Mouse (Mus musculus): Measurements from ENCODE around the gene Chst3. TPM values are rescaled to one million over a fixed set of nuclear protein-coding genes. Genes with fewer than 3 reads are reported as not detected.
"Not testable (repeated sequence)": the region's sequence is repeated elsewhere in the genome, so short reads cannot be mapped to it uniquely, and the experiment has no call there.

Gene Chst3
- total RNA-seq, 2 experiments from 2014 or later, result 1.0 to 1.1 TPM

- intact Hi-C loops (cut with DNase I), result no loop called here
- peak in 1 of 2 experiments; percentile 23 for DNase-seq
These were observed 13.3 kb downstream of the Chst3 start for GRCm38 (mm10) chr10:60205601-60206241.

- no peak for DNase-seq
- intact Hi-C loops (cut with DNase I), result no loop called here
These were observed 16.3 kb downstream of the Chst3 start for GRCm38 (mm10) chr10:60202785-60203184.

- DNase-seq, result no peak
These were observed 18.1 kb downstream of the Chst3 start for GRCm38 (mm10) chr10:60200996-60201395.

DNA sequence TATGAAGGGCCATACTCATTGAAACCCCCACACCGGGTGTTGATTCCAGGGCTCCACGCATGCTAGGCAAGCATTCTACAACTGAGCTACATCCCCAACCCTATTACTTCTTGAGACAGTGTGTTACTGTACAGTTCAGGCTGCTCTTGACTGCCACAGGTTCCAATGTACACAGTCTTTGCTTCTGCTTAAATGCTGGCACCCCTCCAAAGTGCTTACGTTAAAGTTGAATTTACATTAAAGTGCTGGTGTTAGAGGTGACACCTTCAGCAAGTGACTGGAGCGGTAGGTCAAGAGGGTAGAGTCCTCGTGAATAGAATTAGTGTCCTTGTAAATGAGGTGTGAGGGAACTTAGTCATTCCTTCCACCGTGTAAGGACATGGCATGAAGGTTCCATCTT lies 19.7 kb downstream of the Chst3 start:
- no peak for DNase-seq
- intact Hi-C loops (cut with DNase I), result no loop called here

More at GRCm38 (mm10) chr10:60200996-60201395, 18.1 kb downstream of the Chst3 start:
- intact Hi-C loops (cut with DNase I), result no loop called here

GRCm38 (mm10) chr10:60197406-60197821 lies 21.6 kb downstream of the Chst3 start:
- intact Hi-C loops (cut with DNase I), result no loop called here
- DNase-seq, result peak in 1 of 2 experiments; percentile 32

GRCm38 (mm10) chr10:60196971-60197370 lies 22.1 kb downstream of the Chst3 start:
- intact Hi-C loops (cut with DNase I), result no loop called here
- DNase-seq, result no peak

DNA sequence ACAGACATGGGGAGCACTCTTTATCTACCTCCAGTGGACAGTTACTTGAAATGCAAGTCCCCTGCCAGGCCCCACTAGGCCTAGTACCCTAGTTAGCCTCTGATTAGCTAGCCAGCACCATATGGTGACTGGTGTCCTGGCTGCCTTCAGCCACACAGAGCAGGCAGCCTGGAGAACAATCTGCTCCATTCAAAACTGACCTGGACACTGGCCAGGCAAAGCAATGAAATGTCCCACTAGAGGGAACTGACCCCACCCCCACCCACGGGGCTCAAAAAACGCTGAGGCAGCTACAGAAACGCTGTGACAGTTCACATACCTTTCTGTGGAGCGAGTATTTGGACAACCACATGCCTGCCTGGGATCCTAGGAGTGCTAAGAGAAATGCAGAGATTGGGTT lies 24.0 kb downstream of the Chst3 start:
- intact Hi-C loops (cut with DNase I), result no loop called here
- no peak for DNase-seq

DNA sequence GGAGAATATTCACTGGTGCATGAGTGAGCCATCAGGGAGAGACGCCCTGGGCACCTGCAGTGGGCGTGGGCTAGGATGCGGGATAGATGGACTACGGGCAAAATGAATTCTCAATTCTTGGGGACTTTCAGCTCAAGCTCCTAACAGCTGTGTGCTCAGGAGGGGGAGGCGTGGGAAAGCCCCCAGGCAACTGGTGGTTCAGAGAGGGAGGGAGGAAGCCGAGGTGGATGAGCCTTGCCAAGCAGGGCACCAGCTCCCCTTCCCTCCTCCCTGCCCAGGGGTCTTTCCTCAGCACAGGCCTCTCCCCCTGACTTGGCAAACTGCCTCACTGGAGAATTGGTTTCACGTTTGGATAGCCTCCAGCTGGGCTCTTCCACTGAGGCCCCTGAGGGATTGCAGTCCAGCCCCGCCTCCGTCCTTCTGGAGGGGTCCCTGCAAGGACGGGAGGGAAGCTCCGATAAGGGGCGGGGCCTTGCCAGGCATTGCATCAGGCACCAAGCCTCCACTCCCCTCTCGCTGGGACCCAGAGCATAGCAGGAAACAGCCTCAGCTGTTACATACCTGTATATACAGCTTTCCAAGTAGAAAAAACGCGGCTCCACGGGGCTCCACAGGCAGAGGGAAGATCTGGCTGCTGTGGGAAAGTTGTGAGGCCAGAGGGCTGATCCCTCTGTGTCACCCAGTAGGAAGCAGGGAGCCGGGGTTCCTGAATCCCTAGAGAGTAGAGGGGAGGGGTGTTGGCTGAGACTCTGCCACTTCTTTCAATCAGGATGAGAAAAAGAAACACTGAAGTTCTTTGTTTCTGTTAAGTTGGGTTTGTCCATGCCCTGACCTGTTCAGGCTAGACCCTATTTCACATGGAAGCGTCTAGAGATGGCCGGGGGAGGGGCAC lies 25.3 kb downstream of the Chst3 start:
- intact Hi-C loops (cut with DNase I), result loop anchor here (2.0 kb wide), 1 partner anchor 23 kb away; no protein-coding TSS in a partner anchor
- peak in 1 of 2 experiments; percentile 20 for DNase-seq

GRCm38 (mm10) chr10:60191796-60192195 lies 27.3 kb downstream of the Chst3 start:
- intact Hi-C loops (cut with DNase I), result loop anchor here (1.0 to 2.0 kb wide), 4 partner anchors 25 to 53 kb away; no protein-coding TSS in a partner anchor
- DNase-seq, result peak; percentile 80 to 81

GRCm38 (mm10) chr10:60189534-60190186 lies 29.4 kb downstream of the Chst3 start:
- no peak for DNase-seq
- intact Hi-C loops (cut with DNase I), result no loop called here

DNA sequence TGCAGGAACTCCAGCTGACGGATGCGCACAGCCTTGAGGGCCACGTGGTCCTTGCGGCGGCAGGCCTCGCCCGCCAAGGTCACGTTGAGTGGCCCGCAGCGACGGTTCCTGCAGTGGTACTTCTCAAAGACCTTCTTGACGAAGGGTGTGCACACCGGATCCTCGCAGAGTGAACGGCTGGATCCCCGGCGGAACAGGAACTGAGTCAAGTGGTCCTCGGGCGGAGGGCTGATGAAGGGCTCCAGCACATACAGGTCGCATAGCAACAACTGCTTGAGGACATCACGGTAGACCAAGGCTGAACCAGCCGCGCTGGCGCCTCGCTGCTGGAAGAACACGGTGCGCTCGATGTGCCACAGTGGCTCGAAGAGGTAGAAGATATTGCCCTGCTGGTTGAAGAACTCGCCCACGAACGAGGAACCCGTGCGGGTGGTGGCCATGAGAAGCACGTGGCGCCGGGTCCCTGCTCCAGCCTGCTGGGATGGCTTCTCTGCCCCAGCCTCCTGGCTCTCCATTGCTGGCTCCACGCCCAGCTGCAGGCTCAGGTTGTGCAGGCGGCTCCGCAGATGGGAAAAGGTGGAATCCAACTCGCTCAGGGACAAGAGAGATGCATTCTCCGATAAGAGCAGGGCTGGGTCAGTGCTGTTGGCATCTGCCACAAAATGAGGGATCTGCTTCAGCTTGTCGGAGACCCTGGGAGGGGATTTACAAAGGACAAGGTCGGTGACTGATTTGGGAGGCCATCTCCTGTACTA lies 32.7 kb downstream of the Chst3 start:
- peak; percentile 26 to 30 for DNase-seq
- intact Hi-C loops (cut with DNase I), result no loop called here

DNA sequence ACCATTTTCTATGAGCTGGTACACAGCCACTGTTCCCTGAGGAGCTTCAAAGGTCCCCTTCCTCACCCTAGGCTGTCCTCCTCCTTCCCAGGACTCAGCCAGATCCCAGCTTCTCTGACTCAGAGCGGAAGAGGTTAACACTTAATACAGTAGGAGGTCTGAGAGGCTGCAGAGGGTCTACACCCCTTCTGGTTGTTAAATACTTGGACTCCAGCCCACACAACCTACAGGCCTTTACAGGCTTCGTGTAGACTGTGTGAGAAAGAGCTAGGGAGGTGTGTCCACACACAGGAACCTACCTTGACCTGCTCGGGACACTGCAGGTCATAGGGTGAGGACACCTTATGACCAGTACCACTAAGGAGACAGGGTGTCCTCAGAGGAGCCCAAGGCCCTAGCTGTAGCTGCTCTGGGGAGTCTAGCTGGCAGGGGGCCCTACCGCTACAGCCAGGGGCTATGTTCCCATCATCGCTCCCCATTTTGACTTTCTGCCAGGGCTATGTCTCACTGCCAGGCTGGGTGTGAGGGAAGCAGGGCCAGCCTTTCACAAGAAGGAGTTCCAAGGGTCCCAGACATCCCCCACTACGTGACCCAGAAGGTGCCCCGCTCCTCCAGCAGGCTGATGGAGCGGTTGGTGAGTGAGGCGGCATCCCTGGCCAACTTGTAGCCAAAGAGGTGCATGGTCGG lies 33.9 kb downstream of the Chst3 start:
- intact Hi-C loops (cut with DNase I), result no loop called here

DNA sequence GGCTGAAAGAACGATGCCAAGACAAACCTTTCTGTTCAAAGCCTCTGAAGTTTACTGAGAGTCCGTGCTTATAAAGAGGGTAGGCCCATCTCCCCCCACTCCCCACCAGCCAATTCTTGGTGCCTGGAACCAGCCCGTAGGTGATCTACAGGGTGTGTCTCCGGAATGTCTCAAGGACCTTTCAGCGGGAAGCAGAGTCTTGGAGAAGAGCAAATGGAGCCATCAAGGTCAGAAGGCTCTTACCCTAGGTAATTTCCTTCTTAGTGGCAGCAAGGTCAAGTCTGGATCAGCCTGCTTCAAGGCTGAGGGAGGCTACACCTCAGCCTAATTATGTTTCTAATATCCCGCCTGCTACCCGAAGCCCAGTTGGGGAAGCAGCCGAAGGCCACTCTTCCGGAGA lies 43.8 kb downstream of the Chst3 start:
- intact Hi-C loops (cut with DNase I); DNase-seq: not testable (repeated sequence)

More for the DNA sequence above, 33.9 kb downstream of the Chst3 start:
- DNase-seq, result no peak

GRCm38 (mm10) chr10:60174506-60174905 lies 44.6 kb downstream of the Chst3 start:
- no peak for DNase-seq
- intact Hi-C loops (cut with DNase I), result no loop called here

- peak in 1 of 2 experiments; percentile 28 for DNase-seq
- intact Hi-C loops (cut with DNase I), result no loop called here
These were observed 46.0 kb downstream of the Chst3 start for GRCm38 (mm10) chr10:60173035-60173434.

DNA sequence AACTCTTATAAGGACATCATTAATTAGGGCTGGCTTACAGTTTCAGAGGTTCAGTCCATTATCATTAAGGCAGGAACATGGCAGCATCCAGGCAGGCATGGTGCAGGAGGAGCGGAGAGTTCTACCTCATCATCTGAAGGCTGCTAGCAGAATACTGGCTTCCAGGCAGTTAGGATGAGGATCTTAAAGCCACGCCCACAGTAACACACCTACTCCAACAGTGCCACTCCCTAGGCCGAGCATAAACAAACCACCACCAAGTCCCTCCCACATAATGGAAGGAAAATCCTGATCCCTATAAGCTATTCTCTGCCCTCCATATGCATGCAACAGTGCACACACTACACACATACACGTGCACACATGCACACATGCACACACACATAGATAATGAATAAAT lies 46.8 kb downstream of the Chst3 start:
- intact Hi-C loops (cut with DNase I), result no loop called here
- no peak for DNase-seq

DNA sequence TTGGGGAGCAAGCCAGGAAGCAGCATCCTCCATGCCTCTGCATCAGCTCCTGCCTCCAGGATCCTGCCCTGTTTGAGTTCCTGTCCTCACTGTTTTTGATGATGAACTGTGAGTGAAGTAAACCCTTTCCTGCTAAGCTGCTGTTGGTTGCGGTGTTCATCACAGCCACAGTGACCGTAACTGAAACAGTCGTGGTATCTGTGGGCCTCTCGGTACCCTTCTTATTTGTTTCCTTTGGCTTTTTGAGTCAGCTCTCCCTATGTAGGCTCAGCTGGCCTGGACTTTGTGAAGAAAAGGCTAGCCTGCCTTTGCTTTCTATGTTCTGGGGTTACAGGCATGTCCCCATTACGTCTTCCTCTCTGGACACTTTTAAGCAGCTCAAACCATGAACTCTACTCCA lies 47.7 kb downstream of the Chst3 start:
- DNase-seq, result no peak
- intact Hi-C loops (cut with DNase I), result no loop called here

- intact Hi-C loops (cut with DNase I), result no loop called here
- DNase-seq, result no peak
These were observed 48.6 kb downstream of the Chst3 start for GRCm38 (mm10) chr10:60170326-60171089.

GRCm38 (mm10) chr10:60168960-60169359 lies 50.1 kb downstream of the Chst3 start:
- intact Hi-C loops (cut with DNase I), result no loop called here
- DNase-seq, result no peak

Measured in heart, postnatal 36 days (tissue).